Mouse (Mus musculus) heart, adult 2 months (tissue): ENCODE results near the gene Otud3. TPM values are rescaled to one million over a fixed set of nuclear protein-coding genes. Genes with fewer than 3 reads are reported as not detected.

Experiments
- DNase-seq, 2 experiments: peaks; one replicate each; pipeline ENCODE4 v3.0.0; 2021
- H3K27ac ChIP-seq: fragments of 200-600 bp; 2 replicates; pipeline ENCODE4 v1.8.1; 2022
- H3K27me3 ChIP-seq: fragments of 200-500 bp; 2 replicates; pipeline ENCODE4 v1.6.1; 2012; ENCODE audit warnings: mild to moderate bottlenecking, low read length, inconsistent platforms, mixed read lengths; ENCODE audit not compliant: control insufficient read depth, insufficient read depth
- H3K36me3 ChIP-seq: fragments of 200-500 bp; 2 replicates; pipeline ENCODE4 v1.6.1; 2012; ENCODE audit warnings: low read length, inconsistent platforms; ENCODE audit not compliant: control insufficient read depth, insufficient read depth
- H3K4me1 ChIP-seq: fragments of 200-500 bp; 2 replicates; pipeline ENCODE4 v1.6.1; 2011; ENCODE audit warnings: low read length; ENCODE audit not compliant: control insufficient read depth, insufficient read depth
- H3K4me3 ChIP-seq: fragments of 200-600 bp; 2 replicates; pipeline ENCODE4 v1.8.1; 2022
- H3K79me2 ChIP-seq: fragments of 200-500 bp; replicated peaks from 2 replicates; pipeline ENCODE4 v1.6.1; 2012; ENCODE audit warnings: mild to moderate bottlenecking, inconsistent platforms, low read length, moderate library complexity, mixed read lengths; ENCODE audit not compliant: control insufficient read depth, insufficient read depth
- H3K9ac ChIP-seq: fragments of 200-500 bp; 2 replicates; pipeline ENCODE4 v1.6.1; 2012; ENCODE audit warnings: low read depth, mild to moderate bottlenecking, control low read depth, inconsistent platforms, low read length, mixed read lengths
- CTCF ChIP-seq: fragments of 200-600 bp; IDR thresholded peaks from 2 replicates; pipeline ENCODE4 v1.8.1; 2022; ENCODE audit warnings: antibody characterized with exemption, mild to moderate bottlenecking, moderate library complexity
- EP300 ChIP-seq: fragments of 200-500 bp; IDR thresholded peaks from 2 replicates; pipeline ENCODE4 v1.6.1; 2011; ENCODE audit warnings: low read depth, low read length, control low read depth; ENCODE audit not compliant: insufficient read depth
- POLR2A ChIP-seq: fragments of 200-500 bp; IDR thresholded peaks from 2 replicates; pipeline ENCODE4 v1.6.1; 2011; ENCODE audit warnings: mild to moderate bottlenecking, low read depth, low read length, control low read depth; ENCODE audit not compliant: insufficient read depth
- WGBS: fragments of 180-500 bp; shearing (Covaris S2); methylation state at CpG from one replicate; pipeline ENCODE4 v1.1.7; 2018; 5-methylcytosine and 5-hydroxymethylcytosine counted together
- intact Hi-C: fragments of 180-260 bp; cut with DNase I; formaldehyde crosslinking; loops from one replicate; pipeline ENCODE4 v1.15.1; 2025
- long read RNA-seq: library from polyadenylated mRNA; stranded (forward); transcript quantifications from one replicate; pipeline ENCODE4 v2.0.0, GENCODE M21; 2021
- polyA plus RNA-seq: library from polyadenylated mRNA; depleted of rRNA; stranded (reverse); fragments of >200 nt; gene quantifications from 2 replicates; pipeline ENCODE4 v1.2.3, GENCODE M21; 2012; rRNA removed
- total RNA-seq, 2 experiments: library from RNA; stranded (reverse); gene quantifications; 2 replicates each; pipeline ENCODE4 v1.2.3; 2021

Otud3 gene
- 10 to 100 TPM; 10.4 to 11.7 TPM for total RNA-seq
- 6.1 and 8.8 TPM in 2 replicates for polyA plus RNA-seq
- long read RNA-seq, transcript Otud3-201 (8 exons, 1,668 nt): major isoform, 5 of 5 reads
- long read RNA-seq, partial matches to known transcripts: 0 of 5 reads
- long read RNA-seq, other reads (novel, unspliced or antisense): 0 of 5 reads

- WGBS: 1% methylated on average over 39 of the region's 39 CpGs
- intact Hi-C loops: loop anchor here (10.0 kb wide), 1 partner anchor 341 kb away; no protein-coding TSS in a partner anchor
- peak within 1 kb of the TSS; percentile 73 for H3K27ac ChIP-seq
These were observed at the start of gene Otud3 for GRCm38 (mm10) chr4:138913797-138914196. Gene Otud3 (minus strand): TSS chr4:138913945.

GRCm38 (mm10) chr4:138962719-138963118 is 49.0 kb upstream of the Otud3 start:
- TF ChIP-seq POLR2A (no peak), CTCF (no peak), EP300 (no peak)
- 73% methylated on average over 5 of the region's 5 CpGs for WGBS
- no peak overlapping the region for H3K4me3 ChIP-seq

More at GRCm38 (mm10) chr4:138913797-138914196, at the start of gene Otud3:
- peak; percentile 85 for TF ChIP-seq CTCF
- TF ChIP-seq POLR2A: peak; percentile 68
- TF ChIP-seq EP300: peak; percentile 52; the same call in 1 of the 2 replicates
- peak within 1 kb of the TSS; percentile 94 for H3K9ac ChIP-seq
- peaks cover 4% of the 10 kb centered on the region; the same call in 1 of the 2 replicates for H3K79me2 ChIP-seq
- H3K27me3 ChIP-seq: no peaks in the 10 kb centered on the region
- no peaks in the 10 kb centered on the region; the same call in 1 of the 2 replicates for H3K4me1 ChIP-seq
- H3K36me3 ChIP-seq: no peaks in the 10 kb centered on the region
- DNase-seq: peak; percentile 96 to 98
- peak within 1 kb of the TSS; percentile 58 for H3K4me3 ChIP-seq

DNA sequence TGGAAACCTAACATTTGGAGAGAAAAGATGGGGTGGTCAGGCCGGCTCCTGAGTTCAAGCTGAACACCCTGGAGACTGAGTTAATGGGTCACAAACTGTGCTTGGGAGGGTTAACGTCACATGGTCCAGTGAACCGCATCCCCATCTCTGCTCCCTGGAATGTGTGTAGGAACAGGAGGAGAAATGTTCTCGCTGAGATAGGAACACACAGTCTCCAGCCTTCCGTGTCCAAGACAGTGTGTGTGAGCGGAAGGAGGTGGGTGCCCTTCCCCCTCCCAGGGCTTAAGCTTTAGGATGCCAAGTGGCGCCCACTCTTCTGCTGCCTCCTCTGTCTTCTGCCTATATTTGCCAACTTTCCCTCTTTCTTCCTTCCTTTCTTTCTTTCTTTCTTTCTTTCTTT is 46.2 kb upstream of the Otud3 start:
- intact Hi-C loops: no loop called here
- H3K27ac ChIP-seq: no peak overlapping the region
- no peak for DNase-seq
- no peaks in the 10 kb centered on the region for H3K36me3 ChIP-seq
- H3K27me3 ChIP-seq: no peaks in the 10 kb centered on the region; the same call in 1 of the 2 replicates
- WGBS: 67% methylated on average over 7 of the region's 7 CpGs
- no peaks in the 10 kb centered on the region for H3K79me2 ChIP-seq
- no peak overlapping the region for H3K4me3 ChIP-seq
- H3K4me1 ChIP-seq: no peaks in the 10 kb centered on the region
- no peak overlapping the region for H3K9ac ChIP-seq
- TF ChIP-seq CTCF: no peak
- no peak for TF ChIP-seq EP300
- no peak for TF ChIP-seq POLR2A

More at GRCm38 (mm10) chr4:138962719-138963118, 49.0 kb upstream of the Otud3 start:
- no peak overlapping the region for H3K9ac ChIP-seq
- intact Hi-C loops: no loop called here
- no peak overlapping the region for H3K27ac ChIP-seq
- no peak for DNase-seq
- H3K79me2 ChIP-seq: no peaks in the 10 kb centered on the region
- H3K4me1 ChIP-seq: no peaks in the 10 kb centered on the region
- no peaks in the 10 kb centered on the region; the same call in 1 of the 2 replicates for H3K27me3 ChIP-seq
- no peaks in the 10 kb centered on the region for H3K36me3 ChIP-seq

DNA sequence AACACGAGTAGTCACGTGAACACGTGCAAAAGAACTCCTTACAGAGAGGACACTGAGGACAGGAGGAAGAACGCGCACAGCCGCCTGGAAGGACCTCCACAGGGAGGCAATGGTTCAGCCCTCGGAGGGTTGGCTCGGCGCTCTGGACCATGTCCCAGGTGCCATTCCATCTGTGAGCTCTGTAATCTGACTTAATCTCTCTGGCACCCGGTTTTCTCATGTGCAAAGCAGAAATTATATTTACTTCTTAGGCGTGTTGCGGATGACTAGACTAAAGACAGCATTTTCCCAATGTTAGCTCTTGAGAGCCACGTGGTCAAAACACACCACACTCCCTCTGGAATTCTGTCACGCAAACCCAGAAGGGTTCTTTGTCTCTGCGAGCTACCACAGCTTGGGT is 45.4 kb upstream of the Otud3 start:
- no peak overlapping the region for H3K27ac ChIP-seq
- intact Hi-C loops: no loop called here
- 80% methylated on average over 15 of the region's 15 CpGs for WGBS

DNA sequence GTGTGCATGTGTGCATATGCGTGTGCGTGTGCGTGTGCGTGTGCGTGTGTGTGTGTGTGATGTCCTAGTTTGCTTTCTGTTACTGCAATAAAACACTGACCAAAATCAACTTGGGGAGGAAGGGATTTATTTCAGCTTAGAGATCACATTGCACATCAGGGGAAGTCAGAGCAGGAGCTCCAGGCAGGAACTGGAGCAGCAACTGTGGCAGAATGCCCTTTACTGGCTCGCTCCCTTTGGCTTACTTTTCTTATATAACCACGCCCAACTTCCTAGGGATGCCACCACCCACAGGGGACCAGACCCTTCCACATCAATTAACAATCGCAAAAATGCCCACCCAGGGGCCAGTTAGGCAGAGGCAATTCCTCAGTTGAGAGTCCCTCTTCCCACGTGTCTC is 44.9 kb upstream of the Otud3 start:
- Histone ChIP-seq H3K79me2 (no peaks in the 10 kb centered on the region), H3K36me3 (no peaks in the 10 kb centered on the region), H3K27me3 (no peaks in the 10 kb centered on the region; the same call in 1 of the 2 replicates), H3K4me1 (no peaks in the 10 kb centered on the region), H3K27ac (no peak overlapping the region), H3K4me3 (no peak overlapping the region), H3K9ac (no peak overlapping the region)
- WGBS: 82% methylated on average over 9 of the region's 9 CpGs
- intact Hi-C loops: no loop called here
- DNase-seq: no peak
- no peak for TF ChIP-seq POLR2A
- no peak for TF ChIP-seq EP300
- TF ChIP-seq CTCF: no peak

More for the DNA sequence above, 45.4 kb upstream of the Otud3 start:
- H3K9ac ChIP-seq: no peak overlapping the region
- no peaks in the 10 kb centered on the region for H3K36me3 ChIP-seq
- H3K4me1 ChIP-seq: no peaks in the 10 kb centered on the region
- no peak for DNase-seq
- no peaks in the 10 kb centered on the region; the same call in 1 of the 2 replicates for H3K27me3 ChIP-seq
- H3K4me3 ChIP-seq: no peak overlapping the region
- no peaks in the 10 kb centered on the region for H3K79me2 ChIP-seq
- TF ChIP-seq POLR2A (no peak), CTCF (no peak), EP300 (no peak)

DNA sequence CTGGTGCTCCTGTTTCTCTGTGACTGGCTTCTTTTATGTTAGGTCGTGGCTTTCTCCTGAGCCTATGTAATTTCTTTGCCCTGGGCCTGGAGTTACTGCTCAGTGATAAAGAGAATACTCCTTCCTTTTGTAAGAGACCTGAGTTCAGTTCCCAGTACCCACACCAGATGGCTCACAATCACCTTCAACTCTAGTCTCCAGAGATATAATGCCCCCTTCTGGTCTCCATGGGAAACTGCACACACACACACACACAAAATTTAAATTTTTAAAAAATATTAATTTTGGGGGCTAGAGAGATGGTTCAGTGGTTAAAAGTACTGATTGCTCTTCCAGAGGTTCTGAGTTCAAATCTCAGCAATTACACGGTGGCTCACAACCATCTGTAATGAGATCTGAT is 34.5 kb upstream of the Otud3 start:
- Histone ChIP-seq H3K79me2 (no peaks in the 10 kb centered on the region), H3K27ac (no peak overlapping the region), H3K36me3 (no peaks in the 10 kb centered on the region), H3K4me3 (no peak overlapping the region), H3K4me1 (no peaks in the 10 kb centered on the region), H3K9ac (no peak overlapping the region), H3K27me3 (0 out of 2 replicates have a peak, but pooled peaks cover 2% of the 10 kb centered on the region)
- no peak for DNase-seq
- 83% methylated on average over 2 of the region's 2 CpGs for WGBS
- intact Hi-C loops: no loop called here
- TF ChIP-seq CTCF (no peak), POLR2A (no peak), EP300 (no peak)
